ENCODE assay signal across 8 mouse cellular contexts in the genomic region with DNA sequence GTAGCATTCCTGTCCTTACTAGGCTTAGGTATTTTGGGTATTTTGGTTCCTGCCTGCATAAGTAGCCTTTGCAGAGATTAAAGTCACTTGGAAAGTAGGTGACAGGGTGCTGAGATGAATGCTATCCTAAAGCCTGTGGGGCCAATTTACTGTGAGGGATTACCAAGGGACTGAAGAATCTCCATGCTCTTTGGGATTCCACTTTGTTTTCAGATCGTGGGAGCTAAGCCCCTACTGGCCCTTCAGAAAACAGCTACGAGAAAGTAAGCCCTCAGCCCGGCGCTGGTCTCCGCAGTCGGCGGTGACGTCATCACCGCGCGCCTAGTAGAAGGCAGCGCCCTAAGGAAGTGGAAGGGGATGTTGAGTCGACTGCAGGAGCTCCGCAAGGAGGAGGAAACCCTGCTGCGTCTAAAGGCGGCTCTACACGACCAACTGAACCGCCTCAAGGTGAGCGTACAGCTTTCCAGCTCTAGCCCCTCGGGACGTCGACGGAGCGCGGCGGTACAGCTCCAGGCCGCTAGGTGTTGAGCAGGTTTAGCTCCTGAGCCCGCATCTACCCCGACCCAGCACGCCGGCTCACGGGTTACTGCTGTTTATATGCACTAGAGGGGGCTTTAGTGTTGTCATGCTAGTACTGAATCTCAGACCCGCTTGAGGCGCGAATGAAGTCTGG. TPM values are rescaled to one million over a fixed set of nuclear protein-coding genes. Genes with fewer than 3 reads are reported as not detected.
A peak's percentile ranks its signal among the peaks of the same experiment; 100 is the strongest.
DNase-seq lines count a peak whose midpoint lies in the region; ATAC-seq and TF ChIP-seq lines count a peak whose summit lies in the region.

TSS of gene Snapc5 (plus strand) at position 301 of the 673 bp plus-strand sequence.

- peak within 1 kb of the TSS; percentile 56 for H3K9ac ChIP-seq in forebrain, postnatal 0 days
- H3K9ac ChIP-seq in lung, embryonic 15.5 days: peak within 1 kb of the TSS; percentile 59

- H3K27ac ChIP-seq in forebrain, postnatal 0 days (ENCODE audit: low read depth, low read length): peak within 1 kb of the TSS; percentile 75
- peak within 1 kb of the TSS; percentile 84 for H3K27ac ChIP-seq in lung, embryonic 15.5 days

- TF ChIP-seq CTCF in G1E (IDR thresholded peaks at IDR 0.05; ENCODE audit: low read depth, low read length): no peak
- TF ChIP-seq CTCF in forebrain, postnatal 0 days (IDR thresholded peaks at IDR 0.05; ENCODE audit: low read depth): peak; percentile 74

- peaks cover 54% of the 10 kb centered on the region for H3K4me1 ChIP-seq in G1E (ENCODE audit: insufficient read depth, low read depth, low read length)
- peaks cover 12% of the 10 kb centered on the region; the same call in 1 of the 2 replicates for H3K4me1 ChIP-seq in forebrain, postnatal 0 days (ENCODE audit: insufficient read depth)
- H3K4me1 ChIP-seq in lung, embryonic 15.5 days: peaks cover 19% of the 10 kb centered on the region

- peaks cover 87% of the 10 kb centered on the region for H3K36me3 ChIP-seq in G1E (replicated peaks)
- peaks cover 55% of the 10 kb centered on the region for H3K36me3 ChIP-seq in forebrain, postnatal 0 days (ENCODE audit: insufficient read depth)
- H3K36me3 ChIP-seq in lung, embryonic 15.5 days: peaks cover 71% of the 10 kb centered on the region

- ATAC-seq in G1E (ENCODE audit: extremely low read depth, insufficient number of reproducible peaks, low FRiP score, poor library complexity, severe bottlenecking): peak; percentile 73
- ATAC-seq in forebrain, postnatal 0 days: peak; percentile 97
- ATAC-seq in lung, embryonic 15.5 days (ENCODE audit: borderline replicate concordance, extremely low read depth, low FRiP score, low TSS enrichment): peak; percentile 95

- under 1% methylated on average over 35 of the region's 35 CpGs for WGBS in forebrain, postnatal 0 days
- WGBS in lung, embryonic 15.5 days: under 1% methylated on average over 35 of the region's 35 CpGs

- no peaks in the 10 kb centered on the region for H3K9me3 ChIP-seq in G1E (replicated peaks)
- H3K9me3 ChIP-seq in forebrain, postnatal 0 days (ENCODE audit: low read length): no peaks in the 10 kb centered on the region
- no peaks in the 10 kb centered on the region for H3K9me3 ChIP-seq in lung, embryonic 15.5 days

- no peaks in the 10 kb centered on the region for H3K27me3 ChIP-seq in G1E (ENCODE audit: insufficient read depth, low read length)
- no peaks in the 10 kb centered on the region for H3K27me3 ChIP-seq in forebrain, postnatal 0 days (ENCODE audit: insufficient read depth, low read length)
- H3K27me3 ChIP-seq in lung, embryonic 15.5 days: no peaks in the 10 kb centered on the region

- H3K4me2 ChIP-seq in forebrain, postnatal 0 days (ENCODE audit: low read depth): peak within 1 kb of the TSS; percentile 49
- peak within 1 kb of the TSS; percentile 60 for H3K4me2 ChIP-seq in lung, embryonic 15.5 days

- peak within 1 kb of the TSS; percentile 85 for H3K4me3 ChIP-seq in G1E (ENCODE audit: low read depth, low read length)
- peak within 1 kb of the TSS; percentile 51 for H3K4me3 ChIP-seq in forebrain, postnatal 0 days (ENCODE audit: low read depth, low read length)
- H3K4me3 ChIP-seq in lung, embryonic 15.5 days: peak within 1 kb of the TSS; percentile 65

- peak; percentile 74 for DNase-seq in G1E (ENCODE audit: low spot score)
- DNase-seq in cerebellum, adult 18-20 months: peak; percentile 85 to 91
- DNase-seq in forebrain, postnatal 0 days: peak; percentile 97
- DNase-seq in heart, postnatal 4 days: peak; percentile 92
- DNase-seq in layer of hippocampus, adult 8-10 months (ENCODE audit: low spot score in 2 of 2): peak; percentile 84 to 89
- peak; percentile 82 for DNase-seq in ovary, adult 18-20 months (ENCODE audit: low spot score)
- DNase-seq in thymus, postnatal 0 days (ENCODE audit: low spot score): peak; percentile 96

RNA-seq across cellular contexts. Expression of gene Snapc5, which starts in this region (rescaled TPM):
- 14.0 and 18.8 TPM in 2 replicates for total RNA-seq in G1E (2014; fragmentation: Nextera tagmentation)
- total RNA-seq in G1E (2017): 40.4 and 45.1 TPM in 2 replicates
- polyA plus RNA-seq in G1E (2012): 1.8 and 4.4 TPM in 2 replicates
- total RNA-seq in forebrain, postnatal 0 days (2014; rRNA removed): 10.5 and 15.2 TPM in 2 replicates
- 18.2 and 24.5 TPM in 2 replicates for polyA plus RNA-seq in forebrain, postnatal 0 days (2015; fragmentation: Nextera tagmentation; extraction: Ambion mirVana)
- total RNA-seq in heart, postnatal 4 days (2021): 10 to 100 TPM; 16.5 to 19.3 TPM
- 10 to 100 TPM; 16.5 to 19.2 (median 16.7) TPM for total RNA-seq in layer of hippocampus, adult 8-10 months (2022)
- polyA plus RNA-seq in lung, embryonic 15.5 days (2015; fragmentation: Nextera tagmentation; extraction: Ambion mirVana): 30.6 and 32.8 TPM in 2 replicates
- polyA plus RNA-seq in thymus, postnatal 0 days (2015; fragmentation: Nextera tagmentation; extraction: Ambion mirVana): 38.2 and 43.5 TPM in 2 replicates

Comparison
In these comparisons a context has a peak if more than half of its experiments do, and no peak if none do; other contexts are left out.
1. Peak in every context shown above with its lines: DNase-seq, ATAC-seq, H3K4me3 ChIP-seq and H3K27ac ChIP-seq.